Mouse (Mus musculus) limb, embryonic 14.5 days (tissue): ENCODE measurements around the gene Prkn. TPM values are rescaled to one million over a fixed set of nuclear protein-coding genes. Genes with fewer than 3 reads are reported as not detected.

Experiments
- ATAC-seq: fragments of 200-750 bp; cut with Nextera tagmentation; 2 replicates; pipeline ENCODE4 v1.8.0; 2017; ENCODE audit warnings: low read depth, moderate number of reproducible peaks, moderate TSS enrichment; ENCODE audit not compliant: low FRiP score
- DNase-seq: peaks from one replicate; pipeline ENCODE4 v3.0.0-alpha.2; 2015; ENCODE audit warnings: low spot score
- H3K27ac ChIP-seq: fragments of 300-500 bp; sonication (generic); replicated peaks from 2 replicates; pipeline ENCODE4 v1.5.1; 2014; ENCODE audit warnings: low read depth, mild to moderate bottlenecking, low read length, moderate library complexity, mixed read lengths
- H3K27me3 ChIP-seq: fragments of 300-500 bp; sonication (generic); 2 replicates; pipeline ENCODE4 v1.6.1; 2014; ENCODE audit warnings: low read length, mixed read lengths; ENCODE audit not compliant: control insufficient read depth, insufficient read depth
- H3K36me3 ChIP-seq: fragments of 300-500 bp; sonication (generic); 2 replicates; pipeline ENCODE4 v1.6.1; 2014; ENCODE audit warnings: mild to moderate bottlenecking, low read length, moderate library complexity, mixed read lengths; ENCODE audit not compliant: control insufficient read depth, insufficient read depth
- H3K4me1 ChIP-seq: fragments of 300-500 bp; sonication (generic); 2 replicates; pipeline ENCODE4 v1.6.1; 2014; ENCODE audit warnings: antibody characterized with exemption, low read length, mixed read lengths; ENCODE audit not compliant: control insufficient read depth, insufficient read depth
- H3K4me2 ChIP-seq: fragments of 300-500 bp; sonication (generic); replicated peaks from 2 replicates; pipeline ENCODE4 v1.6.1; 2014; ENCODE audit warnings: low read depth, mild to moderate bottlenecking, low read length, moderate library complexity; ENCODE audit not compliant: severe bottlenecking
- H3K4me3 ChIP-seq: fragments of 300-500 bp; sonication (generic); replicated peaks from 2 replicates; pipeline ENCODE4 v1.5.1; 2014; ENCODE audit warnings: low read length
- H3K9ac ChIP-seq: fragments of 300-500 bp; sonication (generic); 2 replicates; pipeline ENCODE4 v1.6.1; 2014; ENCODE audit warnings: mild to moderate bottlenecking, low read depth, low read length, moderate library complexity; ENCODE audit not compliant: severe bottlenecking
- H3K9me3 ChIP-seq: fragments of 300-500 bp; sonication (generic); 2 replicates; pipeline ENCODE4 v1.6.1; 2016; ENCODE audit warnings: low read length; ENCODE audit not compliant: control insufficient read depth
- POLR2A ChIP-seq: fragments of 200-500 bp; IDR thresholded peaks from 2 replicates; pipeline ENCODE4 v1.8.0; 2012; ENCODE audit warnings: inconsistent platforms, mild to moderate bottlenecking, moderate library complexity, borderline replicate concordance; ENCODE audit not compliant: insufficient read depth, insufficient read length; ENCODE audit errors: extremely low read depth
- WGBS: fragments of 180-500 bp; shearing (Covaris S2); extraction: QIAGEN DNeasy Blood & Tissue Kit; methylation state at CpG from one replicate; pipeline ENCODE4 v1.1.7; 2014; 5-methylcytosine and 5-hydroxymethylcytosine counted together
- polyA plus RNA-seq, 2 experiments: library from polyadenylated mRNA; depleted of rRNA in 1 of 2; stranded (reverse) in 1 of 2; unstranded in 1 of 2; fragments of >200 nt; fragmentation: Nextera tagmentation in 1 of 2; extraction: Ambion mirVana in 1 of 2; gene quantifications; 2 replicates each; pipeline versions ENCODE4 v1.2.1 to v1.2.3; 2012 to 2014

The Prkn gene
- polyA plus RNA-seq, 2 experiments, result 2.3 to 2.7 TPM

DNA sequence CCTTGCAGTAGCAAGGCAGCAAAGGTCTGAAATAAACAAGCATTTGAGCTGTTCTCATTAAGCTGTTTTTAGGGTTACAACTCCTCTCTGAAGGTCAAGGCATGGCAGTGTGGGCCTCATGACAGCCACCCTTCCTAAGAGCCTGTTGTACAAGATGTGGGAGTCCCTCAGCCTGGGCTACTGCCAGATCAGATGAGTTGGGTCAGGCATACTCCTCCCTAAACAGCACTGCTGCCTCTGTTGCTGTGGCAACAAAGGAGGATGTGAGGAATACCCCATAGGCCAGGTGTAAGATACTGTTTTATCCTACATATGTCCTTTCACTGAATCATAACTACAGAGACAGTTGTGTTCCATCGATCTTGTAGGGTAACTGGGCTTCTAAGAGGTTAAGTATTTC is 882.3 kb downstream of the Prkn start:
- Histone ChIP-seq H3K36me3 (no peaks in the 10 kb centered on the region), H3K27ac (no peak overlapping the region), H3K4me2 (no peak overlapping the region), H3K27me3 (no peaks in the 10 kb centered on the region), H3K9ac (no peak overlapping the region), H3K4me1 (no peaks in the 10 kb centered on the region), H3K9me3 (no peaks in the 10 kb centered on the region), H3K4me3 (no peak overlapping the region)
- ATAC-seq (no peak), DNase-seq (no peak)
- WGBS, result 73% methylated on average over 1 of the region's 1 CpGs
- no peak for TF ChIP-seq POLR2A

DNA sequence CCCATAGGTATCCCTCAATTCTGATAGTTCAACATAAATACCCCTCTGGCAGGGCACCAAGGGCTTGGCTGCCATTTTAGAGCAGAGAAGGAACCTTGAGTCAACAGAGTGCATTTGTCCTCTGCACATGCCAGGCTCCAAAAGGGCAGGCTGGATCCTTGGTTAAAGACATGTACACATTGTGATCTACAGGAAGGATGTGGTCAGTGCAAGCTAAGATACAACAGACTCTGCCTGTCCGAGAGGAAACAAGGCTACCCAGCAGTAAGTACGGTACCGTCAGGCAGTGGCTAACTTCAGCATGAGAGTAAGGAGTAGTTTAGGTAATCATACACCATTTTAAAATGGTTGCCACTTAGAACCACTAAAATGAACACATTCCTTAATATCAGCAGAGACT is 884.0 kb downstream of the Prkn start:
- H3K9me3 ChIP-seq, result no peaks in the 10 kb centered on the region
- no peak overlapping the region for H3K9ac ChIP-seq
- H3K36me3 ChIP-seq, result no peaks in the 10 kb centered on the region
- no peak for TF ChIP-seq POLR2A
- DNase-seq (no peak), ATAC-seq (no peak)
- H3K27ac ChIP-seq, result no peak overlapping the region
- WGBS, result 80% methylated on average over 3 of the region's 3 CpGs
- no peak overlapping the region for H3K4me2 ChIP-seq
- no peaks in the 10 kb centered on the region for H3K27me3 ChIP-seq
- no peaks in the 10 kb centered on the region for H3K4me1 ChIP-seq
- no peak overlapping the region for H3K4me3 ChIP-seq

DNA sequence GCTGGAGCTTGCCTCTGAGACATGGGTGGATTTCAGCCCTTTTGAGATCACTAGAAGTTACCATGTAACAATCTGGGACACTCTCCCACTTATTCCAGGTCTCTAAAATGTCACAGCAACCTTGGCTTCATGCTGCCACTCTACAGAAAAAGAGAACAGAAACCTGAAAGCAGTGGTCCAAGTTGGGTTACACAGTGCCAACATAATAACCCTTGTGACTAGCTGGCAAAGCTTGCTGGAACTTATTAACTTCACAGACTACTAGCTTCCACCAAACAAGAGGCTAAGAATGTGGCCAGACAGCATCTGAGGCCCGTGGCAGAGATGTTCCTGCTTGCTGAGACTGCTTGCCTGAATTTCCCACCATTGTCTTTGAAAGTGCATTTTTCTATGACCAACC is 886.9 kb downstream of the Prkn start:
- no peak overlapping the region for H3K4me3 ChIP-seq
- no peak for DNase-seq
- no peaks in the 10 kb centered on the region for H3K9me3 ChIP-seq
- no peaks in the 10 kb centered on the region for H3K4me1 ChIP-seq
- no peak overlapping the region for H3K4me2 ChIP-seq
- WGBS, result 37% methylated on average over 1 of the region's 1 CpGs
- H3K27ac ChIP-seq, result no peak overlapping the region
- no peaks in the 10 kb centered on the region for H3K27me3 ChIP-seq
- H3K9ac ChIP-seq, result no peak overlapping the region
- ATAC-seq, result no peak
- TF ChIP-seq POLR2A, result no peak
- no peaks in the 10 kb centered on the region for H3K36me3 ChIP-seq

DNA sequence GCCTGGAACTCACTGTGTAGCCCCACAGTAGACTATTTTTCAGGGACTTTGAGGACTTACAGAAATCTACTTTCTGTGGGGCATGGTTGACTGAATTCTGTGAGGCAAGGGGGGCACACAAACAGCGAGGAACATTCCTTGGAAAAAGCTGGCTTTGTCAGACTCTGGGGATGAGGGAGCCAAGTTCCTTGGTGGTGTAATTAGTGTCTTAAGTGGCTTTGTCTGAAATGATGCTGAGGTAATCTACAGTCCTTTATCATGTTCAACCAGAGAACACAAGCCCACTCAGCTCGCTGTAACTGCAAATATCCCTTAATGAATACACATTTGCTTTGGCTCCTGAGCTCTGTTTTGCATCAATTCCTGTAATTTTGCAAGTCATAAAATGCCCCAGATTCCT is 888.1 kb downstream of the Prkn start:
- Histone ChIP-seq H3K4me2 (no peak overlapping the region), H3K4me3 (no peak overlapping the region), H3K9me3 (no peaks in the 10 kb centered on the region), H3K36me3 (no peaks in the 10 kb centered on the region), H3K27ac (no peak overlapping the region), H3K27me3 (no peaks in the 10 kb centered on the region), H3K9ac (no peak overlapping the region), H3K4me1 (no peaks in the 10 kb centered on the region)
- TF ChIP-seq POLR2A, result no peak
- WGBS, result 46% methylated on average over 2 of the region's 2 CpGs
- DNase-seq (no peak), ATAC-seq (no peak)

DNA sequence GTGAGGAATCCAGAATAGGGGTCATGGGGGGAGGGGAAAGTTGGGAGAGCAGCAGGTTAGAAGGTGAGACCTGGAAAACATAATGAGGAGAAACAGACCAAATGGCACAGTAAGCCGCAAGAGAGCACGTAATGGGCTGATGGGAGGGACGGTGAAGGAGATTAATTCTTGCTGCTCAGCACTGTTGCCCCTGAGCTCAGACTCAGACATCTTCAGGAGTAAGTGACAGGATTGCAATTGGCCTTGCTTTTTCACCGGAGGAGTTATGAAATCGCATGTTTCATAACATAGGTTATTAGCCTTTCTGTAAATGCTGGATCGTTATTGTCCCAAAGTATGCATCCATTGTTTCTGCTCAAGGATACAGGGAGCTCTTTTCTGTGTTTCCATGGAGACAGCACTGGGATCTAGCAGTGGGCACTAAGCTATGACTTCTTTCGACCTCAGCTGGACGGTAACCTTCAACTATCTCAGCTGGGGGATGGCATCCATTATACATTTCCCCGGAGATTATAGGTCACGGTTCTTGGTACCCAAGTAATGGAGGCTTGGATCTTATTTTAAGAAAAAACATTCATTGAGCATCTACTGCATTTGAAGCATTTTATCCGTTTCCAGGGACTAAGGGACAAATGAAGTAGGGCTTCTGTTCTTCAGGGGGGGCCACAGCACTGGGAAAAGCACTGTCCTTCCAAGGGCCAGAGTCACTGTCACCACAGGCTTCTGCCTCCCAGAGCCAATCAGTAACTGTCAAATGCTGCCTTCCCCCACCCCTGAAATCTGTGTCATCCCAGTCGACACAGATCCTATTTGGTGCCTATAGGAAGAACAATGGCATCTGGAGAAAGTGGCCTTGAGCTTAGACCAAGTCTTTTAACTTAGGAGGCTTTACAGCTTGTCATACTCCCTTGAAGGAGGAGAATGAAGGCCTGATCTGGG is 890.7 kb downstream of the Prkn start:
- DNase-seq (no peak), ATAC-seq (no peak)
- no peaks in the 10 kb centered on the region for H3K27me3 ChIP-seq
- H3K36me3 ChIP-seq, result no peaks in the 10 kb centered on the region
- WGBS, result 71% methylated on average over 12 of the region's 12 CpGs
- H3K4me1 ChIP-seq, result no peaks in the 10 kb centered on the region
- H3K9me3 ChIP-seq, result no peaks in the 10 kb centered on the region
- H3K4me2 ChIP-seq, result no peak overlapping the region
- H3K4me3 ChIP-seq, result no peak overlapping the region
- no peak overlapping the region for H3K9ac ChIP-seq
- no peak for TF ChIP-seq POLR2A
- no peak overlapping the region for H3K27ac ChIP-seq
